Mouse (Mus musculus) heart, adult 8-10 months (tissue): ENCODE data around the gene Samd8. TPM values are rescaled to one million over a fixed set of nuclear protein-coding genes. Genes with fewer than 3 reads are reported as not detected.

ENCODE experiments used
- DNase-seq: peaks from one replicate; pipeline ENCODE4 v3.0.0; 2022; ENCODE audit warnings: low spot score
- total RNA-seq, 4 experiments: library from RNA; stranded (reverse); gene quantifications; 2 replicates each; pipeline ENCODE4 v1.2.4; 2022

The Samd8 gene
- total RNA-seq, 4 experiments from 2014 or later: 29.6 to 38.3 (median 33.6) TPM

DNA sequence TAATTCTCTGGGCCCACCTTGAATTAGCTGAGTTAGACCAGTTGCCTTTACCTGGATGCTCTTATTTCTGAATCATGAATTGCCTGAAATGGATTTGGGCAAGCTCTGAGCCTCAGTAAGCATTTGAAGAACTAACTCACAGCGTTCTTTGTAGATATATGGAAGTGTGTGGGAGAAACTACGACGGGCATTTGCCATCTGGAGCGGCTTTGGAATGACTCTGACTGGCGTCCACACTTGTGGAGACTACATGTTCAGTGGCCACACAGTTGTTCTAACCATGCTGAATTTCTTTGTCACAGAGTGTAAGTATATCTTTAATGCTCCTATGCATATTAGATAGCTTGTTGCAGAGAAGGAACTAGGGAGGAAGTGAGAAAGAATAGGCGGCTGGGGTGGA lies 41.9 kb downstream of the Samd8 start:
- DNase-seq: no peak

GRCm38 (mm10) chr14:21800641-21801040 lies 50.3 kb downstream of the Samd8 start:
- DNase-seq: no peak

- DNase-seq: no peak
Observed at GRCm38 (mm10) chr14:21801624-21802023, 51.3 kb downstream of the Samd8 start.

- DNase-seq: no peak
Observed at GRCm38 (mm10) chr14:21802543-21803206, 52.3 kb downstream of the Samd8 start.

GRCm38 (mm10) chr14:21806203-21806602 lies 55.9 kb downstream of the Samd8 start:
- DNase-seq: no peak

GRCm38 (mm10) chr14:21806631-21807160 lies 56.4 kb downstream of the Samd8 start:
- no peak for DNase-seq

GRCm38 (mm10) chr14:21808208-21808922 lies 58.0 kb downstream of the Samd8 start:
- DNase-seq: no peak

- no peak for DNase-seq
Observed at GRCm38 (mm10) chr14:21809418-21809817, 59.1 kb downstream of the Samd8 start.

DNA sequence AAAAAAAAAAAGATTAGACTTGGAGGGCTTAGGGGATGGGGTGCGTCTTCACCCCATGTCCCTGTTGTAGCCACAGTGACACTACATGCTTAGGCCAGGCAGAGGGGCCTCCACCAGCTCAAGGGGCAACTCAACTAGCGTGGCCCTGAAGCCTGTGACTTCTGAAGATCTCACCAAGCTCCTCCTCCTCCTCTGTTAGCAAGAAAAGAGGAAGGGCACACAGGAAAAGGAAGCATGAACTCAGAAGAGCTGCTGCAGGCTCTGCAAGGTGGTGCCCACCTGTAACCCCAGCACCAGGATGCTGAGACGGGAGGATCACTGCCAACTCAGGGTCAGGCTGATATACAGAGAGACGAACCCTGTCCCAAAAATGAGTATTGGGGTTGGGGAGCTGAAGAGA lies 61.0 kb downstream of the Samd8 start:
- DNase-seq: no peak

- DNase-seq: no peak
Observed at GRCm38 (mm10) chr14:21811744-21812393, 61.5 kb downstream of the Samd8 start.

GRCm38 (mm10) chr14:21812590-21813162 lies 62.3 kb downstream of the Samd8 start:
- DNase-seq: peak; percentile 75

- DNase-seq: no peak
Observed at GRCm38 (mm10) chr14:21813216-21813615, 62.9 kb downstream of the Samd8 start.

DNA sequence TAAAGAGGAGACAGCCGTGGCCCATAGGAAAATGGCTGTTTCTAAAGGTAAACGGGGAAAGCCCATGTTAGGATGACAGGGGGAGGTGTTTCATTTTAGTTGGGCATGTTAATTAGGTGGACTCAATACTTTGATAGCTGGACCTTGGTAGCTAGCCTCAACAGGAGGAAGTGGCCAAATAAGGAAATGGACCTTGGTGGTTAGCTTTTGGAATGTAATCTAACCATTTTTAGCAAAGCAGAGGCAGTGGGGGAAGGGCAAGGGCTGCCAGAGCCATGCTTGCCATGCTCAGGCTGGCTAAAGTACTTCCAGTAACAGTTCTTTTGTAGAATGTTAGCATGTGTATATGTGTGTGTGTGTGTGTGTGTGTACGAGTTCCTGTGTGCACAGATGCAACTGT lies 63.5 kb downstream of the Samd8 start:
- DNase-seq: no peak

- no peak for DNase-seq
Observed at GRCm38 (mm10) chr14:21814606-21815005, 64.3 kb downstream of the Samd8 start.

DNA sequence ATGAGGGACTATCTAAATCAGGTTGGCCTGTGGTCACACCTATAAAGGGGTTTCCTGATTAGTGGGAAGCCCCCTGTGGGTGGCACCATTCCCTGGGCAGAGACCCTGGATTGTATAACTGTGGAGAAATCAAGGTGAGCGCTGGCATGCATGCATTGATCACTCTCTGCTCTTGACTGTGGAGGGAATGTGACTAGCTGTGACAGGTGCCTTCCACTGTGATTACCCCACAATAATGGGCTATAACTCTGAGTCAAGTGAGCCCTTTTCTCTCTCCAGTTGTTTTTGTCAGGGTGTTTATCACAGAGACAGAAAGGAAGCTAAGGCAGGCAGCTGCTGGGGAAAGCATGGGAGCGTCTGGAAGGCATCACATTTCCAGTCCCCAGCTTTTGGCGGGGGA lies 65.9 kb downstream of the Samd8 start:
- no peak for DNase-seq

DNA sequence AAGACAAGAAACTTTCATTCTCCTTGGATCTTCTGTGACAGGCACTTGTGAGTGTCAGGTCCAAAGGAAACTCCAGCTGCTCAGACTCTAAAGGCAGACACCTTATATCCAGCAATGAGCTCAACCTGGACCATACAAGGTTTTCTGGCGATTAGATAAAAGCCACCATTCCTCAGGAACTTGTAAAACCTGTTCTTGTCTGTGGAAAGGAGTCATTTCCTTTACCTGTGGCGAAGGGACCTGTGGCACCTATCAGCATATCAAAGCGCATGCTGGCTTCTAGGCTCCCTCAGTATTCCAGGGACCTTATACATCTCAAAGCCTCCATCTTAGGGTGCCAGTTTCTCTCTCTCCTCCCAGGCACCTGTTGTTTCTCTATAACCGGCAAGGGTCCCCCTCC lies 67.1 kb downstream of the Samd8 start:
- DNase-seq: no peak

- DNase-seq: no peak
Observed at GRCm38 (mm10) chr14:21820880-21821505, 70.7 kb downstream of the Samd8 start.

- no peak for DNase-seq
Observed at GRCm38 (mm10) chr14:21822307-21822706, 72.0 kb downstream of the Samd8 start.

GRCm38 (mm10) chr14:21822795-21823374 lies 72.6 kb downstream of the Samd8 start:
- peak; percentile 92 for DNase-seq

DNA sequence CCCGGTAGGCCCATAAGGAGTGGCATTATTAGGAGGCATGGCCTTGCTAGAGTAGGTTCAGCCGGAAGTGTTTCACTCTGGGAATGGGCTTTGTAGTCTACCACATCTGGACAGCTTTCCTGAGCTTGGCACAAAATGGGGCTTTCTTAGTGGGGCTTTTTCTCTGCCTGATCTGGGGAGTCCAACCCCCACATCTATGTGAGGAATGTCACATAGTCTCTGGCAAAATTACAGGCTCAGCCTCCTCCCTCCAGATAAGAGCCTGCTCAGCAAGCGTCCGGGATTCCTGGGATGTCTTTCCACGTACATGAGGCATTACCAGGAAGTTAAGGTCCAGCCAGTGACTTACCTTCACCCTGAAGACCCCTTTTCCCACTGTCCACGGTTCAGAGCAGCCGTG lies 73.6 kb downstream of the Samd8 start:
- DNase-seq: no peak

DNA sequence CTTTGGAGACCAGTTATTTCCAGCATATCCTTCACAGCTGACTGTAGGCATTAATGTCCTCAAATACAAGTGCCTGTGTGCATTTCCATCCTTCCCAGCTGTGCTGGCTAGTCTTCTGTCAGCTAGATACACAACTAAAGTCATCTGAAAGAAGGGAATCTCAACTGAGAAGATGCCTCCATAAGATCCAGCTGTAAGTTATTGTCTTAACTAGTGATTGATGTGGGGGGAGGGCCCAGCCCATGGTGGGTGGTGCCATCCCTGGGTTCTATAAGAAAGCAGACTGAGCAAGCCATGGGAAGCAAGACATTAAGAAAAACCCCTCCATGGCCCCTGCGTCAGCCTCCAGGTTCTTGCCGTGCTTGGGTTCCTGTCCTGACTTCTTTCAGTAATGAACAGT lies 74.6 kb downstream of the Samd8 start, which contains the start of gene Vdac2:
TSS of gene Vdac2 (plus strand) at position 301 of the 400 bp plus-strand sequence.
- DNase-seq: no peak
